Mouse (Mus musculus): ENCODE data around the gene Camk2n2. TPM values are rescaled to one million over a fixed set of nuclear protein-coding genes. Genes with fewer than 3 reads are reported as not detected.
A peak's percentile ranks its signal among the peaks of the same experiment; 100 is the strongest.

The Camk2n2 gene
- total RNA-seq, 2 experiments from 2014 or later: 143 to 153 TPM

- DNase-seq (ENCODE audit: low spot score in 2 of 2): peak; percentile 70 to 77
Measured at GRCm38 (mm10) chr16:20611357-20612227, 9.5 kb downstream of the Camk2n2 start, which contains the start of the genes Eef1akmt4, Gm49333 and Alg3. Eef1akmt4 (plus strand) TSS chr16:20611593. Gm49333 (plus strand) TSS chr16:20611610. Alg3 (minus strand) TSS chr16:20611735.

GRCm38 (mm10) chr16:20610501-20611356, 10.4 kb downstream of the Camk2n2 start:
- peak; percentile 82 to 84 for DNase-seq (ENCODE audit: low spot score in 2 of 2)

- no peak for DNase-seq (ENCODE audit: low spot score in 2 of 2)
Measured at GRCm38 (mm10) chr16:20604705-20605104, 16.4 kb downstream of the Camk2n2 start.

- no peak for DNase-seq (ENCODE audit: low spot score in 2 of 2)
Measured at GRCm38 (mm10) chr16:20600511-20600910, 20.6 kb downstream of the Camk2n2 start.

GRCm38 (mm10) chr16:20596687-20597441, 24.2 kb downstream of the Camk2n2 start:
- no peak for DNase-seq (ENCODE audit: low spot score in 2 of 2)

GRCm38 (mm10) chr16:20595737-20596136, 25.4 kb downstream of the Camk2n2 start:
- DNase-seq (ENCODE audit: low spot score in 2 of 2): no peak

- no peak for DNase-seq (ENCODE audit: low spot score in 2 of 2)
Measured at GRCm38 (mm10) chr16:20595060-20595673, 25.9 kb downstream of the Camk2n2 start.

- no peak for DNase-seq (ENCODE audit: low spot score in 2 of 2)
Measured at GRCm38 (mm10) chr16:20591076-20591705, 29.9 kb downstream of the Camk2n2 start.

GRCm38 (mm10) chr16:20590680-20591038, 30.4 kb downstream of the Camk2n2 start:
- DNase-seq (ENCODE audit: low spot score in 2 of 2): no peak

- peak in 1 of 2 experiments; percentile 63 for DNase-seq (ENCODE audit: low spot score in 2 of 2)
Measured at GRCm38 (mm10) chr16:20589939-20590679, 31.0 kb downstream of the Camk2n2 start.

- peak; percentile 48 for DNase-seq (ENCODE audit: low spot score in 2 of 2)
Measured at GRCm38 (mm10) chr16:20589366-20589938, 31.6 kb downstream of the Camk2n2 start, which contains the start of gene Vwa5b2. Vwa5b2 (plus strand) TSS chr16:20589471.

Small RNA genes lying within 50 kb of the gene (microRNA-seq; reads per million reads assigned to microRNA genes)
- 245 to 331 reads per million in 2 experiments for gene Mir1224

Other genes with a start within 250 kb of the Camk2n2 start
- gene Abcc5, start 194.9 kb downstream of the Camk2n2 start, total RNA-seq (2021): 100 to 1,000 TPM; 149 to 202 TPM
- gene Eif2b5, start 122.5 kb downstream of the Camk2n2 start, total RNA-seq (2021): 10 to 100 TPM; 59.6 to 61.7 TPM
- gene Dvl3, start 104.3 kb downstream of the Camk2n2 start, total RNA-seq (2021): 10 to 100 TPM; 83.1 to 87.2 TPM
- gene Ap2m1, start 85.8 kb downstream of the Camk2n2 start, total RNA-seq (2021): 100 to 1,000 TPM; 893 to 941 TPM
- gene Abcf3, start 72.7 kb downstream of the Camk2n2 start, total RNA-seq (2021): 10 to 100 TPM; 61.3 to 90.1 TPM
- 10 to 100 TPM; 44.4 to 45.6 TPM for gene Vwa5b2, start 31.8 kb downstream of the Camk2n2 start, total RNA-seq (2021)
- gene Eef1akmt4, start 9.7 kb downstream of the Camk2n2 start, total RNA-seq (2021): 1 to 10 TPM; 2.9 TPM
- under 1 TPM in 1 of 2 experiments, not detected in 1; 0.53 TPM for gene Gm49333, start 9.7 kb downstream of the Camk2n2 start, total RNA-seq (2021)
- 10 to 100 TPM; 12.4 to 14.0 TPM for gene Alg3, start 9.6 kb downstream of the Camk2n2 start, total RNA-seq (2021)
- gene Ece2, start 8.5 kb upstream of the Camk2n2 start, total RNA-seq (2021): 10 to 100 TPM; 29.5 to 33.8 TPM
- 100 to 1,000 TPM; 248 to 270 TPM for gene Psmd2, start 30.4 kb upstream of the Camk2n2 start, total RNA-seq (2021)
- 100 to 1,000 TPM; 349 to 379 TPM for gene Eif4g1, start 47.0 kb upstream of the Camk2n2 start, total RNA-seq (2021)
- gene Fam131a, start 72.0 kb upstream of the Camk2n2 start, total RNA-seq (2021): 100 to 1,000 TPM; 298 to 325 TPM
- gene Polr2h, start 96.4 kb upstream of the Camk2n2 start, total RNA-seq (2021): 10 to 100 TPM; 23.2 to 27.7 TPM
- 10 to 100 TPM; 41.4 to 50.7 TPM for gene Clcn2, start 96.5 kb upstream of the Camk2n2 start, total RNA-seq (2021)
- gene Chrd, start 111.8 kb upstream of the Camk2n2 start, total RNA-seq (2021): 10 to 100 TPM; 25.1 TPM
- 1 to 10 TPM; 3.7 to 4.3 TPM for gene Thpo, start 113.2 kb upstream of the Camk2n2 start, total RNA-seq (2021)